In the genomic region with DNA sequence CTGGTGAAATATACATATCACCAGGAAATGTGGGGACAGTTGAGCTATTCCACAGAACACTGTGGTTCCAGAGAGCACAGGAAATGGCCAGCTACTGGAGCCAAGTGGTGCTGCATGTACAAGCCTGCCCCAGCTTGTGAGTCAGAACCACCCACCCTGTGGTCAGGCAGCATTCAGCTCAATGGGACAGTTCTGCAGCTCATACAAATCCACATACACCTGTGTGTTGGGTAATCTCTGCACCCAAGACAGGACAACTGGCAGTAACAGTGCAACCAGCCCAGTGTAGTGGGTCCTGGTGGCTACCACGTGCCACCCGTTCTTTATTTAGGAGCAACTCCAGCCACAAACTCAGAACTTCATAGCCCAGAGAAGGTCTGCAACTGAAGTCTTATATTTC, we compare ENCODE assay signal across 17 mouse cellular contexts. TPM values are rescaled to one million over a fixed set of nuclear protein-coding genes. Genes with fewer than 3 reads are reported as not detected.
DNase-seq lines count a peak whose midpoint lies in the region; ATAC-seq and TF ChIP-seq lines count a peak whose summit lies in the region.
"Had no signal": no experiment of that assay in that cellular context is flagged by ENCODE, and none has a peak within 500 bp of the region (broad histone marks: within the 10 kb centered on the region; RNA-seq: fewer than 3 reads in every experiment).

No protein-coding gene starts in this region.

- H3K27me3 ChIP-seq in intestine, postnatal 0 days (replicated peaks; ENCODE audit: control insufficient read depth, insufficient read depth, low read length): no peaks in the 10 kb centered on the region
- no peaks in the 10 kb centered on the region for H3K27me3 ChIP-seq in intestine, embryonic 16.5 days (replicated peaks; ENCODE audit: control insufficient read depth, insufficient read depth, low read length)
- no peaks in the 10 kb centered on the region for H3K27me3 ChIP-seq in stomach, embryonic 15.5 days (replicated peaks)
- H3K27me3 ChIP-seq in stomach, postnatal 0 days (ENCODE audit: control insufficient read depth, insufficient read depth, low read length): no peaks in the 10 kb centered on the region
- H3K27me3 ChIP-seq: limb, embryonic 13.5 days; neural tube, embryonic 12.5 days had no signal

- H3K9me3 ChIP-seq in intestine, postnatal 0 days (ENCODE audit: control insufficient read depth): no peaks in the 10 kb centered on the region
- no peaks in the 10 kb centered on the region for H3K9me3 ChIP-seq in intestine, embryonic 16.5 days (ENCODE audit: control insufficient read depth, low read length)
- no peaks in the 10 kb centered on the region for H3K9me3 ChIP-seq in stomach, embryonic 15.5 days
- no peaks in the 10 kb centered on the region for H3K9me3 ChIP-seq in stomach, postnatal 0 days (ENCODE audit: control insufficient read depth, low read length)
- H3K9me3 ChIP-seq: hindbrain, embryonic 10.5 days; limb, embryonic 13.5 days; neural tube, embryonic 12.5 days had no signal

- no peak overlapping the region for H3K9ac ChIP-seq in intestine, postnatal 0 days (ENCODE audit: low read depth, low read length)
- no peak overlapping the region for H3K9ac ChIP-seq in intestine, embryonic 16.5 days (ENCODE audit: low read depth, low read length)
- no peak overlapping the region for H3K9ac ChIP-seq in stomach, embryonic 15.5 days
- H3K9ac ChIP-seq in stomach, postnatal 0 days (ENCODE audit: low read length): no peak overlapping the region
- H3K9ac ChIP-seq: limb, embryonic 13.5 days; neural tube, embryonic 12.5 days had no signal

- no peak for DNase-seq in stomach, postnatal 0 days (ENCODE audit: low spot score)
- peak; percentile 41 to 61 for DNase-seq in natural killer cell, adult 2 months (ENCODE audit: low spot score in 2 of 2)
- no peak for DNase-seq in layer of hippocampus, postnatal 14 days (ENCODE audit: low spot score in 2 of 2)
- DNase-seq: adrenal gland, postnatal 36 days; cerebellum, adult 2 months; embryo, embryonic 11 days; right cerebral cortex, adult 18-20 months; thymus, postnatal 4 days had no signal

- peaks cover 28% of the 10 kb centered on the region for H3K36me3 ChIP-seq in intestine, postnatal 0 days (ENCODE audit: control insufficient read depth, insufficient read depth)
- no peaks in the 10 kb centered on the region; the same call in 1 of the 2 replicates for H3K36me3 ChIP-seq in intestine, embryonic 16.5 days (ENCODE audit: control insufficient read depth, insufficient read depth, low read length)
- H3K36me3 ChIP-seq in stomach, embryonic 15.5 days: peaks cover 25% of the 10 kb centered on the region; the same call in 1 of the 2 replicates
- H3K36me3 ChIP-seq in stomach, postnatal 0 days (ENCODE audit: control insufficient read depth, insufficient read depth, low read length): peaks cover 3% of the 10 kb centered on the region

- no peak for ATAC-seq in intestine, postnatal 0 days
- no peak for ATAC-seq in intestine, embryonic 16.5 days
- no peak for ATAC-seq in stomach, embryonic 15.5 days (ENCODE audit: insufficient read depth, low FRiP score, low read depth)
- ATAC-seq in stomach, postnatal 0 days (ENCODE audit: low FRiP score, low TSS enrichment): no peak
- peak; percentile 21 for ATAC-seq in common myeloid progenitor, adult 5-6 weeks (replicated peaks; ENCODE audit: low read depth, poor library complexity, severe bottlenecking)

- H3K27ac ChIP-seq in intestine, postnatal 0 days (ENCODE audit: low read depth, low read length): no peak overlapping the region
- no peak overlapping the region for H3K27ac ChIP-seq in intestine, embryonic 16.5 days (ENCODE audit: low read length)
- peak overlapping the region; percentile 40; the same call in 1 of the 2 replicates for H3K27ac ChIP-seq in stomach, embryonic 15.5 days
- no peak overlapping the region for H3K27ac ChIP-seq in stomach, postnatal 0 days (replicated peaks)
- H3K27ac ChIP-seq: hindbrain, embryonic 10.5 days; limb, embryonic 13.5 days; neural tube, embryonic 12.5 days had no signal

- H3K4me3 ChIP-seq in intestine, postnatal 0 days (ENCODE audit: low read depth, low read length): no peak overlapping the region
- H3K4me3 ChIP-seq in intestine, embryonic 16.5 days (ENCODE audit: low read length): no peak overlapping the region
- H3K4me3 ChIP-seq in stomach, embryonic 15.5 days (replicated peaks): no peak overlapping the region
- no peak overlapping the region for H3K4me3 ChIP-seq in stomach, postnatal 0 days (ENCODE audit: low read depth, low read length)
- H3K4me3 ChIP-seq: hindbrain, embryonic 10.5 days; limb, embryonic 13.5 days; neural tube, embryonic 12.5 days had no signal

- H3K4me1 ChIP-seq in intestine, postnatal 0 days (replicated peaks; ENCODE audit: control insufficient read depth, insufficient read depth, low read length): no peaks in the 10 kb centered on the region
- H3K4me1 ChIP-seq in intestine, embryonic 16.5 days (ENCODE audit: control insufficient read depth, insufficient read depth, low read length): peaks cover 2% of the 10 kb centered on the region; the same call in 1 of the 2 replicates
- H3K4me1 ChIP-seq in stomach, embryonic 15.5 days: no peaks in the 10 kb centered on the region
- H3K4me1 ChIP-seq in stomach, postnatal 0 days (replicated peaks; ENCODE audit: control insufficient read depth, insufficient read depth): no peaks in the 10 kb centered on the region
- H3K4me1 ChIP-seq: hindbrain, embryonic 10.5 days; neural tube, embryonic 12.5 days had no signal

- 95% methylated on average over 2 of the region's 2 CpGs for WGBS in intestine, postnatal 0 days
- WGBS in intestine, embryonic 16.5 days: 90% methylated on average over 2 of the region's 2 CpGs
- WGBS in stomach, embryonic 15.5 days: 81% methylated on average over 2 of the region's 2 CpGs
- WGBS in stomach, postnatal 0 days: 84% methylated on average over 2 of the region's 2 CpGs

- no peak for TF ChIP-seq EP300 in stomach, postnatal 0 days (optimal IDR thresholded peaks at IDR 0.05)

- no peak overlapping the region for H3K4me2 ChIP-seq in intestine, postnatal 0 days (replicated peaks; ENCODE audit: low read depth)
- no peak overlapping the region for H3K4me2 ChIP-seq in intestine, embryonic 16.5 days (ENCODE audit: low read depth, low read length)
- H3K4me2 ChIP-seq in stomach, embryonic 15.5 days: no peak overlapping the region
- H3K4me2 ChIP-seq in stomach, postnatal 0 days (replicated peaks; ENCODE audit: low read depth): no peak overlapping the region
- H3K4me2 ChIP-seq: limb, embryonic 13.5 days; neural tube, embryonic 12.5 days had no signal

- 0 out of 2 replicates have a peak, but pooled peaks have one; percentile 13 for TF ChIP-seq CTCF in intestine, postnatal 0 days (IDR thresholded peaks at IDR 0.05; ENCODE audit: low read depth)
- no peak for TF ChIP-seq CTCF in stomach, postnatal 0 days (IDR thresholded peaks at IDR 0.05; ENCODE audit: low read depth)

RNA-seq across cellular contexts. Expression of a gene that starts 27.9 kb away (rescaled TPM):
- polyA plus RNA-seq in intestine, postnatal 0 days (2015; fragmentation: Nextera tagmentation; extraction: Ambion mirVana): 4.1 and 4.4 TPM in 2 replicates
- polyA plus RNA-seq in intestine, embryonic 16.5 days (2015; fragmentation: Nextera tagmentation; extraction: Ambion mirVana): 7.4 and 8.1 TPM in 2 replicates
- 10.5 and 11.0 TPM in 2 replicates for polyA plus RNA-seq in stomach, embryonic 15.5 days (2015; fragmentation: Nextera tagmentation; extraction: Ambion mirVana)
- 5.4 and 5.5 TPM in 2 replicates for polyA plus RNA-seq in stomach, postnatal 0 days (2015; fragmentation: Nextera tagmentation; extraction: Ambion mirVana)
- 4.4 and 8.4 TPM in 2 replicates for total RNA-seq in common myeloid progenitor, adult 5-6 weeks (2017)
- total RNA-seq in layer of hippocampus, postnatal 14 days (2021): 10 to 100 TPM; 27.0 to 29.3 TPM

RNA-seq across cellular contexts. Expression of a gene that starts 29.0 kb away (rescaled TPM):
- 37.3 and 39.6 TPM in 2 replicates for polyA plus RNA-seq in intestine, postnatal 0 days (2015; fragmentation: Nextera tagmentation; extraction: Ambion mirVana)
- 74.4 and 76.8 TPM in 2 replicates for polyA plus RNA-seq in intestine, embryonic 16.5 days (2015; fragmentation: Nextera tagmentation; extraction: Ambion mirVana)
- polyA plus RNA-seq in stomach, embryonic 15.5 days (2015; fragmentation: Nextera tagmentation; extraction: Ambion mirVana): 88.7 and 91.0 TPM in 2 replicates
- polyA plus RNA-seq in stomach, postnatal 0 days (2015; fragmentation: Nextera tagmentation; extraction: Ambion mirVana): 50.6 and 51.9 TPM in 2 replicates
- total RNA-seq in common myeloid progenitor, adult 5-6 weeks (2017): 8.2 and 8.5 TPM in 2 replicates
- 100 to 1,000 TPM; 334 to 342 TPM for total RNA-seq in layer of hippocampus, postnatal 14 days (2021)

RNA-seq across cellular contexts. Expression of a gene that starts 46.5 kb away (rescaled TPM):
- not detected in 2 replicates for polyA plus RNA-seq in intestine, postnatal 0 days (2015; fragmentation: Nextera tagmentation; extraction: Ambion mirVana)
- not detected in 2 replicates for polyA plus RNA-seq in intestine, embryonic 16.5 days (2015; fragmentation: Nextera tagmentation; extraction: Ambion mirVana)
- 0.10 TPM in 1 of 2 replicates, not detected in the other for polyA plus RNA-seq in stomach, embryonic 15.5 days (2015; fragmentation: Nextera tagmentation; extraction: Ambion mirVana)
- 0.07 TPM in 1 of 2 replicates, not detected in the other for polyA plus RNA-seq in stomach, postnatal 0 days (2015; fragmentation: Nextera tagmentation; extraction: Ambion mirVana)
- not detected in 2 replicates for total RNA-seq in common myeloid progenitor, adult 5-6 weeks (2017)
- total RNA-seq in layer of hippocampus, postnatal 14 days (2021): under 1 TPM in 1 of 2 experiments, not detected in 1; 0.25 TPM
- total RNA-seq: adrenal gland, postnatal 36 days; gastrocnemius, adult 8-10 months had no signal
- polyA plus RNA-seq: cerebellum, adult 2 months; forebrain, embryonic 11.5 days; hindbrain, embryonic 10.5 days; neural tube, embryonic 12.5 days had no signal

RNA-seq across cellular contexts. Expression of a gene that starts 50.3 kb away (rescaled TPM):
- polyA plus RNA-seq in intestine, postnatal 0 days (2015; fragmentation: Nextera tagmentation; extraction: Ambion mirVana): 1.8 and 2.1 TPM in 2 replicates
- 4.3 and 4.6 TPM in 2 replicates for polyA plus RNA-seq in intestine, embryonic 16.5 days (2015; fragmentation: Nextera tagmentation; extraction: Ambion mirVana)
- polyA plus RNA-seq in stomach, embryonic 15.5 days (2015; fragmentation: Nextera tagmentation; extraction: Ambion mirVana): 6.0 and 6.6 TPM in 2 replicates
- 3.4 and 3.8 TPM in 2 replicates for polyA plus RNA-seq in stomach, postnatal 0 days (2015; fragmentation: Nextera tagmentation; extraction: Ambion mirVana)
- 2.5 and 3.0 TPM in 2 replicates for total RNA-seq in common myeloid progenitor, adult 5-6 weeks (2017)
- total RNA-seq in layer of hippocampus, postnatal 14 days (2021): 1 to 10 TPM; 3.9 to 4.7 TPM

Comparison
In these comparisons a context has a peak if more than half of its experiments do, and no peak if none do; other contexts are left out.
1. DNase-seq: peak in natural killer cell, adult 2 months (2 of 2); none in stomach, postnatal 0 days (single experiment) and layer of hippocampus, postnatal 14 days (0 of 2).